8 mouse cellular contexts compared by ENCODE assay signal in genomic region chr2:32608778-32609435, GRCm38 (mm10). TPM values are rescaled to one million over a fixed set of nuclear protein-coding genes. Genes with fewer than 3 reads are reported as not detected.
DNase-seq lines count a peak whose midpoint lies in the region; ATAC-seq and TF ChIP-seq lines count a peak whose summit lies in the region.

No protein-coding gene starts in this region.

- no peak for TF ChIP-seq CTCF in C2C12 (IDR thresholded peaks at IDR 0.05; ENCODE audit: control insufficient read depth, insufficient read depth, insufficient read length)

- H3K9me3 ChIP-seq in forebrain, embryonic 12.5 days, result no peaks in the 10 kb centered on the region
- H3K9me3 ChIP-seq in liver, embryonic 15.5 days (replicated peaks), result no peaks in the 10 kb centered on the region

- 47% methylated on average over 18 of the region's 18 CpGs for WGBS in forebrain, embryonic 12.5 days
- whole genome bisulfite sequencing in liver, embryonic 15.5 days (ENCODE audit: insufficient replicate concordance), result 46% methylated on average over 18 of the region's 18 CpGs

- H3K4me1 ChIP-seq in forebrain, embryonic 12.5 days, result peaks cover 35% of the 10 kb centered on the region
- peaks cover 78% of the 10 kb centered on the region for H3K4me1 ChIP-seq in liver, embryonic 15.5 days (replicated peaks)

- H3ac ChIP-seq in C2C12 (ENCODE audit: control insufficient read depth, insufficient read length, low read depth), result peak overlapping the region; percentile 31

- peak; percentile 46 for DNase-seq in cerebellum, adult 9-10 months
- no peak for DNase-seq in cerebellum, adult 8-10 months
- no peak for DNase-seq in thymus, postnatal 4 days
- DNase-seq in frontal cortex, postnatal 25 days (ENCODE audit: low spot score in 2 of 2), result no peak

- H3K36me3 ChIP-seq in C2C12 (ENCODE audit: control insufficient read depth, insufficient read depth), result peaks cover 25% of the 10 kb centered on the region
- H3K36me3 ChIP-seq in forebrain, embryonic 12.5 days (replicated peaks), result no peaks in the 10 kb centered on the region
- H3K36me3 ChIP-seq in liver, embryonic 15.5 days (replicated peaks), result peaks cover 14% of the 10 kb centered on the region

- peaks cover 17% of the 10 kb centered on the region for H3K79me3 ChIP-seq in C2C12 (ENCODE audit: low read depth)

- peaks cover 53% of the 10 kb centered on the region for H3K79me2 ChIP-seq in C2C12 (ENCODE audit: control insufficient read depth, insufficient read depth)

- 0 out of 2 replicates have a peak overlapping the region, but pooled peaks have one; percentile 25 for H3K9ac ChIP-seq in forebrain, embryonic 12.5 days
- H3K9ac ChIP-seq in liver, embryonic 15.5 days, result peak overlapping the region; percentile 59

- no peak for ATAC-seq in forebrain, embryonic 12.5 days (ENCODE audit: low FRiP score)
- ATAC-seq in liver, embryonic 15.5 days (ENCODE audit: insufficient read depth), result peak; percentile 55
- ATAC-seq in monocyte, adult 5-6 weeks (replicated peaks; ENCODE audit: insufficient number of reproducible peaks, low FRiP score, low TSS enrichment, poor library complexity, severe bottlenecking), result no peak

- no peaks in the 10 kb centered on the region for H3K27me3 ChIP-seq in C2C12 (ENCODE audit: control insufficient read depth, insufficient read depth, insufficient read length)
- peaks cover 13% of the 10 kb centered on the region for H3K27me3 ChIP-seq in forebrain, embryonic 12.5 days
- no peaks in the 10 kb centered on the region for H3K27me3 ChIP-seq in liver, embryonic 15.5 days

- H3K4me3 ChIP-seq in C2C12 (ENCODE audit: insufficient read depth, poor library complexity, severe bottlenecking), result peak overlapping the region; percentile 94
- H3K4me3 ChIP-seq in forebrain, embryonic 12.5 days (replicated peaks), result peak overlapping the region; percentile 7; the same call in 1 of the 2 replicates
- H3K4me3 ChIP-seq in liver, embryonic 15.5 days (replicated peaks), result peak overlapping the region; percentile 68

- peak overlapping the region; percentile 38; the same call in 1 of the 2 replicates for H3K27ac ChIP-seq in forebrain, embryonic 12.5 days
- peak overlapping the region; percentile 85 for H3K27ac ChIP-seq in liver, embryonic 15.5 days (replicated peaks)

- H3K4me2 ChIP-seq in forebrain, embryonic 12.5 days, result peak overlapping the region; percentile 84
- peak overlapping the region; percentile 92 for H3K4me2 ChIP-seq in liver, embryonic 15.5 days

TF ChIP-seq in C2C12, 6 proteins besides CTCF, POLR2A, EP300 and RAD21:
- no peak for TF ChIP-seq USF1 (IDR thresholded peaks at IDR 0.05; ENCODE audit: low read depth)
- no peak for TF ChIP-seq MYOD1 (IDR thresholded peaks at IDR 0.05; ENCODE audit: control insufficient read depth, insufficient read length, low read depth)
- TF ChIP-seq MAX (IDR thresholded peaks at IDR 0.05), result no peak
- no peak for TF ChIP-seq FOSL1 (IDR thresholded peaks at IDR 0.05; ENCODE audit: insufficient read depth, low read length, poor library complexity, severe bottlenecking)
- no peak for TF ChIP-seq CEBPB (IDR thresholded peaks at IDR 0.05; ENCODE audit: low read depth)
- TF ChIP-seq MYOG (IDR thresholded peaks at IDR 0.05; ENCODE audit: control insufficient read depth, extremely low read depth, insufficient read length), result no peak

RNA-seq across cellular contexts. Expression of gene St6galnac6, which starts 9.4 kb away (rescaled TPM):
- polyA plus RNA-seq in C2C12 (2012; fragmentation: generic; extraction: Trizol), result 59.1 TPM
- polyA plus RNA-seq in forebrain, embryonic 12.5 days (2016; fragmentation: Nextera tagmentation; extraction: Ambion mirVana), result 11.6 and 11.7 TPM in 2 replicates
- polyA plus RNA-seq in liver, embryonic 15.5 days (2015; fragmentation: Nextera tagmentation; extraction: Ambion mirVana), result 11.6 and 11.7 TPM in 2 replicates
- total RNA-seq in monocyte, adult 5-6 weeks (2017), result 4.8 to 11.1 TPM (median 10.5 TPM) in 3 replicates

RNA-seq across cellular contexts. Expression of gene Ak1, which starts 12.7 kb away (rescaled TPM):
- 184 TPM for polyA plus RNA-seq in C2C12 (2012; fragmentation: generic; extraction: Trizol)
- 27.0 and 32.1 TPM in 2 replicates for polyA plus RNA-seq in forebrain, embryonic 12.5 days (2016; fragmentation: Nextera tagmentation; extraction: Ambion mirVana)
- polyA plus RNA-seq in liver, embryonic 15.5 days (2015; fragmentation: Nextera tagmentation; extraction: Ambion mirVana), result 4.7 and 6.6 TPM in 2 replicates
- total RNA-seq in monocyte, adult 5-6 weeks (2017), result 0.43 TPM in 1 of 3 replicates, not detected in the others

RNA-seq across cellular contexts. Expression of gene St6galnac4, which starts 22.0 kb away (rescaled TPM):
- polyA plus RNA-seq in C2C12 (2012; fragmentation: generic; extraction: Trizol), result 82.3 TPM
- polyA plus RNA-seq in forebrain, embryonic 12.5 days (2016; fragmentation: Nextera tagmentation; extraction: Ambion mirVana), result 15.1 and 17.0 TPM in 2 replicates
- 7.9 and 8.5 TPM in 2 replicates for polyA plus RNA-seq in liver, embryonic 15.5 days (2015; fragmentation: Nextera tagmentation; extraction: Ambion mirVana)
- 18.7 to 29.4 TPM (median 21.7 TPM) in 3 replicates for total RNA-seq in monocyte, adult 5-6 weeks (2017)

RNA-seq across cellular contexts. Expression of gene 9430097D07Rik, which starts 33.4 kb away (rescaled TPM):
- polyA plus RNA-seq in C2C12 (2012; fragmentation: generic; extraction: Trizol), result 0.04 TPM
- 0.19 TPM in 1 of 2 replicates, not detected in the other for polyA plus RNA-seq in forebrain, embryonic 12.5 days (2016; fragmentation: Nextera tagmentation; extraction: Ambion mirVana)
- not detected in 2 replicates for polyA plus RNA-seq in liver, embryonic 15.5 days (2015; fragmentation: Nextera tagmentation; extraction: Ambion mirVana)
- not detected in 3 replicates for total RNA-seq in monocyte, adult 5-6 weeks (2017)

RNA-seq across cellular contexts. Expression of gene Pip5kl1, which starts 34.3 kb away (rescaled TPM):
- polyA plus RNA-seq in C2C12 (2012; fragmentation: generic; extraction: Trizol), result 0.05 TPM
- 2.6 and 3.1 TPM in 2 replicates for polyA plus RNA-seq in forebrain, embryonic 12.5 days (2016; fragmentation: Nextera tagmentation; extraction: Ambion mirVana)
- 0.22 TPM in 1 of 2 replicates, not detected in the other for polyA plus RNA-seq in liver, embryonic 15.5 days (2015; fragmentation: Nextera tagmentation; extraction: Ambion mirVana)
- 2.5 TPM in 1 of 3 replicates, not detected in the others for total RNA-seq in monocyte, adult 5-6 weeks (2017)

Comparison
In these comparisons a context has a peak if more than half of its experiments do, and no peak if none do; other contexts are left out.
1. H3K4me3 ChIP-seq: peak in every context shown above with its lines; median percentile 94 in C2C12; 68 in liver, embryonic 15.5 days; 7 in forebrain, embryonic 12.5 days.